Mouse (Mus musculus) lung, adult 2 months (tissue): ENCODE results near the gene Coq8b.

Experiments used
- CTCF ChIP-seq: fragments of 200-500 bp; IDR thresholded peaks from 2 replicates; pipeline ENCODE4 v1.5.1; 2011; ENCODE audit warnings: mild to moderate bottlenecking, low read length, control low read depth; ENCODE audit not compliant: insufficient read depth
- POLR2A ChIP-seq: fragments of 200-500 bp; IDR thresholded peaks from 2 replicates; pipeline ENCODE4 v1.6.1; 2011; ENCODE audit warnings: low read depth, mild to moderate bottlenecking, control low read depth, low read length, borderline replicate concordance; ENCODE audit errors: extremely low read depth

DNA sequence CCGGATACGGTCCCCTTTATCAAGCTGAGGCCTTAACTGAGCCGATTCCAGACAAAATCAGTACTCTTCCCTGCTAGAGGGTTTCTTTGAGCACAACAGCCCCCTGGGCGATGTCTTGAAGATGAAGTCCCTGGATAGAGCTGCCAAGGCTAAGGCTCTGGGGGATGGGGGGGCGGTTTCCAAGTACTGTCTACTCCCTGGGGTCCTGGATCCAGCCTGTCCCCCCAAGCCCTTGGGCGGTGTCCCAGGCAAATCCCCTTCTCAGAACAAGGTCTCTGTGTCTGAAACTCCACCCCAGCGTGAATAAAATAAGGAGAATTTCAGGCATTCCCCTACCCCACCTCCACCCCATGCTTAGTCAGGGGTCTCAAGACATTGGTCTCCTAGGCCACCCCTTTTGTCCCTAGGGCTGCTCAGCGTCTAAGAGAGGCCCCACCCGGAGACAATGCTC is 26.5 kb downstream of the Coq8b start:
- no peak for TF ChIP-seq POLR2A
- TF ChIP-seq CTCF: no peak
